ENCODE assay signal across 8 mouse cellular contexts in the genomic region with DNA sequence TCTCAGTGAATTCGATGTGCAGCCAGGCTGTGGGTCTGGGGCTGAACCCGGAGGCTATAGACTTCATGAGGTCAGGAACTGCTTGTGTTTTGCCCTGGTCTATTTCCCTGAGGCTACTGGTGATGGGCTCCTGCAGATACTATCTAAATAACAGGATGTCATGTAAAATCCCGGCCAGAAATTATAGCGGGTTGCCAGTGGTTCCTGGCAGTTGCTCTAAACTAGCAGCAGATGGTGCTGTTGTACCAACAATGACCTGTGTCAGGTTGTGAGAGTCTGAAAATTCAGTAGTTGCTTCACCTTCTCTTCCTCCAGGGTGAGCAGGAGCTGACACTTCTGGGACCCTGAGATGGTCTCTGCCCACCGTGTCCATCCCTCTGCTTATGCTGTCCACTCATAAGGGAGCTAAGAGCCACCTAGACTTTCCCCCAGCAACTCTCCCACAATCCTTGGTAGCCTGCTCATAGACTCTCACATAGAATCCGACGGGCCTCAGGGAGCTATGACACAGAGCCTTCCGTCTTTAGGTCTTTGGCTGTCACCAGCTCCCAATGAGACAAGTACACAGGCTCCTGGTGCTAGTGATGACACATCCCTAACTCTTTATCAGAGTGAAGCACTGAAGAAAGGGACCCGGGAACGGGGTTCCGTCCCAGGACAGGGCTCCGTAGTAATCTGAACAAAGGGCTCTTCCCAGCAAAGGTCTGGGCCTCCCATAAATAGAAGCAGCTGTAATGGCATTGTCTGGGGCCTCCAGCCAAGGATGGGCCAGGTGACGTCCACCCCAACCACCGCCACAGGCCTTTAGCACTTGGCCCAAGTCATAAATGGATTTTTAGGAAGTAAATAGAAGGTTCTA.
DNase-seq lines count a peak whose midpoint lies in the region; ATAC-seq and TF ChIP-seq lines count a peak whose summit lies in the region.

No protein-coding gene starts in this region.

- peak; percentile 85 for TF ChIP-seq CTCF in cortical plate, adult 2 months (IDR thresholded peaks at IDR 0.05; ENCODE audit: extremely low read depth, insufficient read depth, low read length)

- H3K4me2 ChIP-seq in intestine, embryonic 16.5 days (ENCODE audit: low read depth, low read length) = no peak overlapping the region
- H3K4me2 ChIP-seq in midbrain, embryonic 13.5 days (replicated peaks) = no peak overlapping the region

- no peaks in the 10 kb centered on the region for H3K9me3 ChIP-seq in intestine, embryonic 16.5 days (ENCODE audit: control insufficient read depth, low read length)
- no peaks in the 10 kb centered on the region for H3K9me3 ChIP-seq in midbrain, embryonic 13.5 days

- TF ChIP-seq POLR2A in cortical plate, adult 2 months (IDR thresholded peaks at IDR 0.05; ENCODE audit: extremely low read depth, insufficient read depth, low read length) = no peak

- no peaks in the 10 kb centered on the region for H3K36me3 ChIP-seq in intestine, embryonic 16.5 days (ENCODE audit: control insufficient read depth, insufficient read depth, low read length)
- no peaks in the 10 kb centered on the region for H3K36me3 ChIP-seq in midbrain, embryonic 13.5 days

- no peak overlapping the region for H3K27ac ChIP-seq in cortical plate, adult 2 months (ENCODE audit: insufficient read depth, low read length)
- H3K27ac ChIP-seq in intestine, embryonic 16.5 days (ENCODE audit: low read length) = no peak overlapping the region
- H3K27ac ChIP-seq in midbrain, embryonic 13.5 days = no peak overlapping the region

- DNase-seq in A20 (ENCODE audit: low read depth, low spot score) (peak; percentile 48), adipocyte (ENCODE audit: low spot score) (peak; percentile 68)
- peak; percentile 68 to 75 for DNase-seq in left cerebral cortex, postnatal 25 days (ENCODE audit: low spot score in 2 of 2)
- DNase-seq in telencephalon, adult 2 months (ENCODE audit: low read depth, low spot score) = peak; percentile 34

- 64% methylated on average over 14 of the region's 14 CpGs for WGBS in intestine, embryonic 16.5 days
- 67% methylated on average over 14 of the region's 14 CpGs for WGBS in midbrain, embryonic 13.5 days

- peak overlapping the region; percentile 14; the same call in 1 of the 2 replicates for H3K9ac ChIP-seq in intestine, embryonic 16.5 days (ENCODE audit: low read depth, low read length)
- H3K9ac ChIP-seq in midbrain, embryonic 13.5 days (replicated peaks) = no peak overlapping the region

- ATAC-seq in granulocyte monocyte progenitor cell, adult 5-6 weeks (replicated peaks; ENCODE audit: poor library complexity, severe bottlenecking) = peak; percentile 80
- ATAC-seq in intestine, embryonic 16.5 days = peak; percentile 49
- ATAC-seq in midbrain, embryonic 13.5 days = peak; percentile 78

- intact Hi-C loops in left cerebral cortex, postnatal 25 days (cut with DNase I) = loop anchor here (2.0 kb wide), 1 partner anchor 105 kb away; no protein-coding TSS in a partner anchor

- no peaks in the 10 kb centered on the region for H3K27me3 ChIP-seq in intestine, embryonic 16.5 days (replicated peaks; ENCODE audit: control insufficient read depth, insufficient read depth, low read length)
- H3K27me3 ChIP-seq in midbrain, embryonic 13.5 days = no peaks in the 10 kb centered on the region

- H3K4me1 ChIP-seq in cortical plate, adult 2 months (ENCODE audit: control insufficient read depth, insufficient read depth, low read length) = peaks cover 3% of the 10 kb centered on the region
- peaks cover 3% of the 10 kb centered on the region; the same call in 1 of the 2 replicates for H3K4me1 ChIP-seq in intestine, embryonic 16.5 days (ENCODE audit: control insufficient read depth, insufficient read depth, low read length)
- H3K4me1 ChIP-seq in midbrain, embryonic 13.5 days (replicated peaks) = no peaks in the 10 kb centered on the region

- H3K4me3 ChIP-seq in cortical plate, adult 2 months (ENCODE audit: insufficient read depth, low read length) = no peak overlapping the region
- H3K4me3 ChIP-seq in intestine, embryonic 16.5 days (ENCODE audit: low read length) = no peak overlapping the region
- H3K4me3 ChIP-seq in midbrain, embryonic 13.5 days (replicated peaks) = no peak overlapping the region
